Mouse (Mus musculus) liver, postnatal 0 days (tissue): ENCODE measurements at regions not wholly inside any gene's neighbourhood (a gene's known extent, or its start where the extent isn't known, plus 50 kb on each side); places are given as distances from the start of the nearest gene placed in this dataset.

Source experiments
- CTCF ChIP-seq: sonication (generic); IDR thresholded peaks from 2 replicates; pipeline ENCODE4 v1.5.1; 2016; ENCODE audit warnings: antibody characterized with exemption, low read depth
- EP300 ChIP-seq: IDR thresholded peaks from 2 replicates; pipeline ENCODE4 v1.6.1; 2016; ENCODE audit warnings: antibody characterized with exemption, low read depth, mild to moderate bottlenecking

GRCm38 (mm10) chr7:70541881-70542665 is 175.5 kb upstream of the Nr2f2 start:
- TF ChIP-seq CTCF (no peak), EP300 (no peak)
